Mouse (Mus musculus) spleen, postnatal 0 days (tissue): ENCODE results near the gene Asdurf. TPM values are rescaled to one million over a fixed set of nuclear protein-coding genes. Genes with fewer than 3 reads are reported as not detected.

Experiments
- polyA plus RNA-seq: library from polyadenylated mRNA; unstranded; fragments of >200 nt; fragmentation: Nextera tagmentation; extraction: Ambion mirVana; gene quantifications from 2 replicates; pipeline ENCODE4 v1.2.1, GENCODE M21; 2015

Asdurf gene
- 2.3 and 19.4 TPM in 2 replicates for polyA plus RNA-seq

DNA sequence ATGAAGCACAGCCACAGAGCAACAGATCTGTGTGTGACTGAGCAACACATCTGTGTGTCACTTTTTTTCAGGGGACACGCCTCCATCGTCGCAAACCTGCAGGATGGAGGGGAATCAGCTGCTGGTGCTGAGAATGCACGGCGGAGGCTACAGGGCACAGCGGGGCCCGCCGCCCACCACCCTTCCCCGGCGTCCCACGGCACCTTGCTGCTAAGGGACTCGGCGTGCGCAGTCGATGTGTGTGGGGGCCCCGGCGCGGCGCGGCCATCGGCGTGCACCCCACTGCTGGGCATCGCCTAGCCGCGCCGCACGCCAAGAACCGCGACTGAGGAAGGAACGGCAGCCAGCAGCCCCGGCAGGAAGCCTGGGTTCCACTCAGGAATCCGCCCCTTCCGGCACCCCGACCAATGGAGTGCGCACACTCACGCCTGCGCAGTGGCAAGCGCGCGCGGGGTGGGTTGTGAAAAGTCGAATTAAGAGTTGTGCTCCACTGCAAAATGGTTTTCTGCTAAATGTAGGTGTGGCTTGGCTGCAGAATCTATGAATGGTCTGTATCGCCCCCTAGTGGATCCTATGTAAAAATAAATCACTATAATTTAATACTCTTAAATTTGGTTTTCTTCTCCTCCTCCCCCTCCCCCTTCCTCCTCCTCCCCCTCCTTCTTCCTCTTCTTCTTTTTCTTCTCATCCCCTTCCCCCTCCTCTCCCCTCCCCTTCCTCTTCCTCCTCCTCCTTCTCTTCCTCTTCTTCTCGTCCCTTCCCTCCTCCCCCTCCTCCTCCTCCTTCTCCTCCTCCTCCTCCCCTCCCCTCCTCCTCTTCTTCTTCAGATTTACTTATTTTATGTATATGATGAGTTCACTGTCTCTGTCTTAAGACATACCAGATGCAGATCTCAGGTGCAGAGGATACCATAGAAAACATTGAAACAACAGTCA is at the start of gene Asdurf, which contains the start of the genes Gm28551 and Asnsd1:
TSS of gene Asdurf (minus strand) at position 293 of the 935 bp plus-strand sequence.
TSS of gene Gm28551 (minus strand) at position 341 of the 935 bp plus-strand sequence.
TSS of gene Asnsd1 (minus strand) at position 426 of the 935 bp plus-strand sequence.

DNA sequence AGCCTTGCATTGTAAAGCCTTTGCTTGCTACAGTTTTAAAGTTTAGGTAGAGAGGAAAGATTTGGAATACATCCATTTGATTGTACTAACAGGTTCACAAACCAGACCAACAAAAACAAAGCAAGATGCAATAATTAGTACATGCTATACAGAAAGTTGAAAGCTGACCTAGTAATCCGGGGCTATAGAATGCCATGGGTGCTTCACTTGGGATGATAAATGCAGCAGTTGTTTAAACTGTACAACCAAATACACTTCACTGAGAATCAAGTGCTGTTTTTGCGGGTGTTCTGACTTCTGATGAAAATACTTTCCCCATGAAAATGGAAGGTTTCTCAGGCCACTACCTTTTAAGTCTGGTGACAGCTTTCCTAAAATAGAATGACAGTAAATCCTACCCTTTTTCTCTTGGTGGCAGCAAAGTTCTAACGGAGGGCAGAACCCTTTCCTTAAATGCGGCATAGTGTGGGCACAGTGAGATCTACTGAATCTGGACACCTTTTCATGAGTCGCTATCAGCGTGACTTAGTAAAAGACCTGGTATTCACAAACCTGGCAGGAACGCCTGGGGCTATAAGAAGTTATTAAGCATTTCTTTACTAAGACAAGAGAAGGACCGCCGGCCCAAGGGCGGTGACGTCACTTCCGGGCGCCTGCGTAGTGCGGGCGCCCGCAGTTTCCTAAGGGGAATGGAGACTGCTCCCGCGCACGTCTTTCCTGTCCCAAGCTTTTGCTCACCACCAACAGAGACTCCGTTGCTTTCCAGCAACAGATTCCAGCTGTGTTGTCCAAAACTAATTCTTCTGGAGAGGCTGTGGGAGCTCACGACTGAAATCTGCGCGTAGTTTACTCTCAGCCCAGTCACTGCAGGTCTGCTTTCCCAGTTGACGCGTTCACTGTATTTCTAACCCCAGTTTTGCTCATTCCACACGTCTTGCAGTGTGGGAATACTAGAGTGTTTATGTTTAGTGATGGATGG is 39.1 kb downstream of the Asdurf start, which contains the start of gene Osgepl1:
TSS of gene Osgepl1 (plus strand) at position 636 of the 979 bp plus-strand sequence.

Other genes with a start within 250 kb of the Asdurf start
- not detected in 2 replicates for gene 1700019A02Rik, start 165.0 kb downstream of the Asdurf start, polyA plus RNA-seq
- 8.4 and 10.6 TPM in 2 replicates for gene Pms1, start 55.6 kb downstream of the Asdurf start, polyA plus RNA-seq
- 25.3 and 28.2 TPM in 2 replicates for gene Ormdl1, start 55.5 kb downstream of the Asdurf start, polyA plus RNA-seq
- not detected in 2 replicates for gene Gm28778, start 55.5 kb downstream of the Asdurf start, polyA plus RNA-seq
- 27.4 and 31.7 TPM in 2 replicates for gene Osgepl1, start 39.0 kb downstream of the Asdurf start, polyA plus RNA-seq
- gene Gm28551, start within 50 bp of the Asdurf start, polyA plus RNA-seq: 0.21 and 0.23 TPM in 2 replicates
- gene Asnsd1, start 133 bp upstream of the Asdurf start, polyA plus RNA-seq: 58.4 and 61.8 TPM in 2 replicates